Mouse (Mus musculus): ENCODE results near the gene Gng8. TPM values are rescaled to one million over a fixed set of nuclear protein-coding genes. Genes with fewer than 3 reads are reported as not detected.

Gene Gng8
- polyA plus RNA-seq, 1 experiment from 2014 or later: 8.3 TPM

GRCm38 (mm10) chr7:16876608-16877007, 15.0 kb upstream of the Gng8 start:
- H3K9ac ChIP-seq: peak overlapping the region; percentile 39
- peaks cover 16% of the 10 kb centered on the region for H3K4me1 ChIP-seq (replicated peaks)
- H3K36me3 ChIP-seq: 0 out of 2 replicates have a peak, but pooled peaks cover under 1% of the 10 kb centered on the region
- H3K4me3 ChIP-seq (replicated peaks): peak overlapping the region; percentile 76
- 8% methylated on average over 13 of the region's 13 CpGs for WGBS
- H3K9me3 ChIP-seq: no peaks in the 10 kb centered on the region
- H3K4me2 ChIP-seq (replicated peaks): peak overlapping the region; percentile 88
- no peak for ATAC-seq
- H3K27ac ChIP-seq: peak overlapping the region; percentile 81
- no peaks in the 10 kb centered on the region for H3K27me3 ChIP-seq (replicated peaks)

GRCm38 (mm10) chr7:16877717-16878116, 13.9 kb upstream of the Gng8 start:
- Histone ChIP-seq H3K9ac (no peak overlapping the region), H3K27ac (no peak overlapping the region), H3K4me1 (replicated peaks) (peaks cover 16% of the 10 kb centered on the region), H3K36me3 (no peaks in the 10 kb centered on the region; the same call in 1 of the 2 replicates), H3K27me3 (replicated peaks) (no peaks in the 10 kb centered on the region), H3K4me3 (replicated peaks) (no peak overlapping the region), H3K4me2 (replicated peaks) (no peak overlapping the region), H3K9me3 (no peaks in the 10 kb centered on the region)
- ATAC-seq: no peak
- WGBS: 82% methylated on average over 3 of the region's 3 CpGs

- no peak overlapping the region for H3K9ac ChIP-seq
- H3K4me2 ChIP-seq (replicated peaks): no peak overlapping the region
- ATAC-seq: peak; percentile 45
- 0 out of 2 replicates have a peak, but pooled peaks cover under 1% of the 10 kb centered on the region for H3K27me3 ChIP-seq (replicated peaks)
- peaks cover 6% of the 10 kb centered on the region for H3K36me3 ChIP-seq
- H3K9me3 ChIP-seq: no peaks in the 10 kb centered on the region
- peak overlapping the region; percentile 37 for H3K27ac ChIP-seq
- peaks cover 21% of the 10 kb centered on the region for H3K4me1 ChIP-seq (replicated peaks)
- 37% methylated on average over 9 of the region's 9 CpGs for whole genome bisulfite sequencing
- H3K4me3 ChIP-seq (replicated peaks): no peak overlapping the region
These were observed 11.6 kb upstream of the Gng8 start for GRCm38 (mm10) chr7:16879796-16880547.

- peaks cover 7% of the 10 kb centered on the region; the same call in 1 of the 2 replicates for H3K27me3 ChIP-seq (replicated peaks)
- no peak for ATAC-seq
- no peak overlapping the region for H3K9ac ChIP-seq
- peaks cover 21% of the 10 kb centered on the region for H3K4me1 ChIP-seq (replicated peaks)
- H3K4me2 ChIP-seq (replicated peaks): no peak overlapping the region
- 27% methylated on average over 5 of the region's 5 CpGs for WGBS
- H3K4me3 ChIP-seq (replicated peaks): no peak overlapping the region
- H3K9me3 ChIP-seq: peaks cover 6% of the 10 kb centered on the region; the same call in 1 of the 2 replicates
- peak overlapping the region; percentile 37; the same call in 1 of the 2 replicates for H3K27ac ChIP-seq
- peaks cover 12% of the 10 kb centered on the region for H3K36me3 ChIP-seq
These were observed 11.0 kb upstream of the Gng8 start for GRCm38 (mm10) chr7:16880615-16881014.

GRCm38 (mm10) chr7:16883162-16883561, 8.4 kb upstream of the Gng8 start:
- peaks cover 18% of the 10 kb centered on the region for H3K36me3 ChIP-seq
- no peak overlapping the region for H3K9ac ChIP-seq
- 90% methylated on average over 6 of the region's 6 CpGs for WGBS
- no peak overlapping the region for H3K27ac ChIP-seq
- no peak overlapping the region for H3K4me3 ChIP-seq (replicated peaks)
- no peak overlapping the region for H3K4me2 ChIP-seq (replicated peaks)
- peaks cover 11% of the 10 kb centered on the region for H3K9me3 ChIP-seq
- no peak for ATAC-seq
- peaks cover 15% of the 10 kb centered on the region for H3K4me1 ChIP-seq (replicated peaks)
- H3K27me3 ChIP-seq (replicated peaks): peaks cover 16% of the 10 kb centered on the region

- no peak overlapping the region for H3K27ac ChIP-seq
- peaks cover 12% of the 10 kb centered on the region for H3K4me1 ChIP-seq (replicated peaks)
- H3K9me3 ChIP-seq: peaks cover 11% of the 10 kb centered on the region
- H3K9ac ChIP-seq: no peak overlapping the region
- H3K27me3 ChIP-seq (replicated peaks): peaks cover 16% of the 10 kb centered on the region
- H3K4me2 ChIP-seq (replicated peaks): no peak overlapping the region
- WGBS: 74% methylated on average over 4 of the region's 4 CpGs
- no peak overlapping the region for H3K4me3 ChIP-seq (replicated peaks)
- peaks cover 18% of the 10 kb centered on the region for H3K36me3 ChIP-seq
- no peak for ATAC-seq
These were observed 7.3 kb upstream of the Gng8 start for GRCm38 (mm10) chr7:16884334-16884733.

- H3K9ac ChIP-seq: no peak overlapping the region
These were observed 6.3 kb upstream of the Gng8 start for GRCm38 (mm10) chr7:16885271-16885776.

GRCm38 (mm10) chr7:16885905-16886304, 5.7 kb upstream of the Gng8 start:
- peaks cover 16% of the 10 kb centered on the region for H3K27me3 ChIP-seq (replicated peaks)
- peak overlapping the region; percentile 35 for H3K4me3 ChIP-seq (replicated peaks)
- peaks cover 8% of the 10 kb centered on the region for H3K4me1 ChIP-seq (replicated peaks)
- no peak overlapping the region for H3K27ac ChIP-seq
- H3K9me3 ChIP-seq: peaks cover 11% of the 10 kb centered on the region
- ATAC-seq: no peak
- H3K9ac ChIP-seq: no peak overlapping the region
- 60% methylated on average over 59 of the region's 59 CpGs for WGBS
- peak overlapping the region; percentile 52 for H3K4me2 ChIP-seq (replicated peaks)
- peaks cover 18% of the 10 kb centered on the region for H3K36me3 ChIP-seq

More at GRCm38 (mm10) chr7:16885271-16885776, 6.3 kb upstream of the Gng8 start:
- peaks cover 11% of the 10 kb centered on the region for H3K9me3 ChIP-seq
- 19% methylated on average over 78 of the region's 95 CpGs for WGBS
- peaks cover 8% of the 10 kb centered on the region for H3K4me1 ChIP-seq (replicated peaks)
- H3K36me3 ChIP-seq: peaks cover 18% of the 10 kb centered on the region
- H3K4me2 ChIP-seq (replicated peaks): peak overlapping the region; percentile 52
- peaks cover 16% of the 10 kb centered on the region for H3K27me3 ChIP-seq (replicated peaks)
- ATAC-seq: peak; percentile 44
- H3K27ac ChIP-seq: no peak overlapping the region
- H3K4me3 ChIP-seq (replicated peaks): peak overlapping the region; percentile 35

- peak overlapping the region; percentile 78 for H3K4me2 ChIP-seq (replicated peaks)
- WGBS: 27% methylated on average over 6 of the region's 6 CpGs
- no peak for ATAC-seq
- H3K4me3 ChIP-seq (replicated peaks): 0 out of 2 replicates have a peak overlapping the region, but pooled peaks have one; percentile 2
- H3K9ac ChIP-seq: no peak overlapping the region
- peaks cover 7% of the 10 kb centered on the region for H3K36me3 ChIP-seq
- peaks cover 6% of the 10 kb centered on the region for H3K9me3 ChIP-seq
- H3K4me1 ChIP-seq (replicated peaks): peaks cover 37% of the 10 kb centered on the region
- peak overlapping the region; percentile 95 for H3K27ac ChIP-seq
- H3K27me3 ChIP-seq (replicated peaks): peaks cover 26% of the 10 kb centered on the region
These were observed 1.1 kb upstream of the Gng8 start for GRCm38 (mm10) chr7:16890536-16890935.

- 0 out of 2 replicates have a peak overlapping the region, but pooled peaks have one; percentile 2 for H3K4me3 ChIP-seq (replicated peaks)
- peak; percentile 79 for ATAC-seq
- H3K36me3 ChIP-seq: peaks cover 3% of the 10 kb centered on the region
- no peak overlapping the region for H3K9ac ChIP-seq
- peak overlapping the region; percentile 95 for H3K27ac ChIP-seq
- H3K4me2 ChIP-seq (replicated peaks): peak overlapping the region; percentile 78
- peaks cover 2% of the 10 kb centered on the region for H3K9me3 ChIP-seq
- H3K27me3 ChIP-seq (replicated peaks): peaks cover 22% of the 10 kb centered on the region
- 1% methylated on average over 23 of the region's 23 CpGs for WGBS
- peaks cover 38% of the 10 kb centered on the region for H3K4me1 ChIP-seq (replicated peaks)
These were observed 642 bp upstream of the Gng8 start for GRCm38 (mm10) chr7:16890944-16891343.

GRCm38 (mm10) chr7:16892352-16892730, 755 bp downstream of the Gng8 start:
- H3K4me2 ChIP-seq (replicated peaks): peak overlapping the region; percentile 78
- H3K4me3 ChIP-seq (replicated peaks): peak overlapping the region; percentile 34
- H3K4me1 ChIP-seq (replicated peaks): peaks cover 38% of the 10 kb centered on the region
- 35% methylated on average over 9 of the region's 9 CpGs for WGBS
- peaks cover 16% of the 10 kb centered on the region for H3K27me3 ChIP-seq (replicated peaks)
- no peaks in the 10 kb centered on the region for H3K9me3 ChIP-seq
- no peaks in the 10 kb centered on the region for H3K36me3 ChIP-seq
- 0 out of 2 replicates have a peak overlapping the region, but pooled peaks have one; percentile 95 for H3K27ac ChIP-seq
- H3K9ac ChIP-seq: peak overlapping the region; percentile 32
- ATAC-seq: peak; percentile 4; the same call in 1 of the 2 replicates

- peaks cover 38% of the 10 kb centered on the region for H3K4me1 ChIP-seq (replicated peaks)
- no peaks in the 10 kb centered on the region for H3K9me3 ChIP-seq
- H3K4me2 ChIP-seq (replicated peaks): peak overlapping the region; percentile 78; the same call in 1 of the 2 replicates
- ATAC-seq: no peak
- no peak overlapping the region for H3K9ac ChIP-seq
- no peak overlapping the region for H3K4me3 ChIP-seq (replicated peaks)
- WGBS: 10% methylated on average over 6 of the region's 6 CpGs
- H3K27ac ChIP-seq: no peak overlapping the region
- H3K27me3 ChIP-seq (replicated peaks): peaks cover 16% of the 10 kb centered on the region
- H3K36me3 ChIP-seq: no peaks in the 10 kb centered on the region
These were observed 2.0 kb downstream of the Gng8 start for GRCm38 (mm10) chr7:16893612-16894011.
